Mouse (Mus musculus): Measurements from ENCODE around the gene Krt1. TPM values are rescaled to one million over a fixed set of nuclear protein-coding genes. Genes with fewer than 3 reads are reported as not detected.

Krt1 gene
- not detected for polyA plus RNA-seq (2014; fragmentation: Illumina TruSeq; extraction: RNeasy Lipid Tissue Mini Kit (QIAGEN cat#74804); ENCODE audit: low read depth, low replicate concordance)

GRCm38 (mm10) chr15:101850694-101851093 lies at the start of gene Krt1:
Gene Krt1, minus strand, starts transcription at chr15:101850794.

GRCm38 (mm10) chr15:101892820-101893219 lies 42.2 kb upstream of the Krt1 start, which contains the start of gene Krt76:
Gene Krt76, minus strand, starts transcription at chr15:101892920.

GRCm38 (mm10) chr15:101869431-101869830 lies 18.8 kb upstream of the Krt1 start, which contains the start of gene Krt77:
Gene Krt77, minus strand, starts transcription at chr15:101869705.

GRCm38 (mm10) chr15:101817875-101818274 lies 32.7 kb downstream of the Krt1 start, which contains the start of gene Krt2:
Gene Krt2, minus strand, starts transcription at chr15:101818169.

GRCm38 (mm10) chr15:101802296-101802835 lies 48.2 kb downstream of the Krt1 start, which contains the start of gene Krt73:
Gene Krt73, minus strand, starts transcription at chr15:101802346.

Other genes starting within 250 kb of the Krt1 start
- not detected for gene Gm5414, start 222.6 kb downstream of the Krt1 start, polyA plus RNA-seq (2014; fragmentation: Illumina TruSeq; extraction: RNeasy Lipid Tissue Mini Kit (QIAGEN cat#74804); ENCODE audit: low read depth, low replicate concordance)
- gene Gm5478, start 203.4 kb downstream of the Krt1 start, polyA plus RNA-seq (2014; fragmentation: Illumina TruSeq; extraction: RNeasy Lipid Tissue Mini Kit (QIAGEN cat#74804); ENCODE audit: low read depth, low replicate concordance), result not detected
- gene Krt6b, start 170.5 kb downstream of the Krt1 start, polyA plus RNA-seq (2014; fragmentation: Illumina TruSeq; extraction: RNeasy Lipid Tissue Mini Kit (QIAGEN cat#74804); ENCODE audit: low read depth, low replicate concordance), result not detected
- gene Krt6a, start 156.5 kb downstream of the Krt1 start, polyA plus RNA-seq (2014; fragmentation: Illumina TruSeq; extraction: RNeasy Lipid Tissue Mini Kit (QIAGEN cat#74804); ENCODE audit: low read depth, low replicate concordance), result not detected
- not detected for gene Krt5, start 137.9 kb downstream of the Krt1 start, polyA plus RNA-seq (2014; fragmentation: Illumina TruSeq; extraction: RNeasy Lipid Tissue Mini Kit (QIAGEN cat#74804); ENCODE audit: low read depth, low replicate concordance)
- gene Krt71, start 107.7 kb downstream of the Krt1 start, polyA plus RNA-seq (2014; fragmentation: Illumina TruSeq; extraction: RNeasy Lipid Tissue Mini Kit (QIAGEN cat#74804); ENCODE audit: low read depth, low replicate concordance), result not detected
- gene Krt72, start 64.3 kb downstream of the Krt1 start, polyA plus RNA-seq (2014; fragmentation: Illumina TruSeq; extraction: RNeasy Lipid Tissue Mini Kit (QIAGEN cat#74804); ENCODE audit: low read depth, low replicate concordance), result not detected
- gene Krt73, start 48.4 kb downstream of the Krt1 start, polyA plus RNA-seq (2014; fragmentation: Illumina TruSeq; extraction: RNeasy Lipid Tissue Mini Kit (QIAGEN cat#74804); ENCODE audit: low read depth, low replicate concordance), result not detected
- gene Krt2, start 32.6 kb downstream of the Krt1 start, polyA plus RNA-seq (2014; fragmentation: Illumina TruSeq; extraction: RNeasy Lipid Tissue Mini Kit (QIAGEN cat#74804); ENCODE audit: low read depth, low replicate concordance), result not detected
- not detected for gene Krt77, start 18.9 kb upstream of the Krt1 start, polyA plus RNA-seq (2014; fragmentation: Illumina TruSeq; extraction: RNeasy Lipid Tissue Mini Kit (QIAGEN cat#74804); ENCODE audit: low read depth, low replicate concordance)
- gene Krt76, start 42.1 kb upstream of the Krt1 start, polyA plus RNA-seq (2014; fragmentation: Illumina TruSeq; extraction: RNeasy Lipid Tissue Mini Kit (QIAGEN cat#74804); ENCODE audit: low read depth, low replicate concordance), result not detected
- not detected for gene Krt4, start 73.9 kb upstream of the Krt1 start, polyA plus RNA-seq (2014; fragmentation: Illumina TruSeq; extraction: RNeasy Lipid Tissue Mini Kit (QIAGEN cat#74804); ENCODE audit: low read depth, low replicate concordance)
- gene Krt79, start 89.5 kb upstream of the Krt1 start, polyA plus RNA-seq (2014; fragmentation: Illumina TruSeq; extraction: RNeasy Lipid Tissue Mini Kit (QIAGEN cat#74804); ENCODE audit: low read depth, low replicate concordance), result not detected
- not detected for gene Krt78, start 103.5 kb upstream of the Krt1 start, polyA plus RNA-seq (2014; fragmentation: Illumina TruSeq; extraction: RNeasy Lipid Tissue Mini Kit (QIAGEN cat#74804); ENCODE audit: low read depth, low replicate concordance)
- gene Krt8, start 153.7 kb upstream of the Krt1 start, polyA plus RNA-seq (2014; fragmentation: Illumina TruSeq; extraction: RNeasy Lipid Tissue Mini Kit (QIAGEN cat#74804); ENCODE audit: low read depth, low replicate concordance), result 4.4 TPM
- 1.5 TPM for gene Krt18, start 177.4 kb upstream of the Krt1 start, polyA plus RNA-seq (2014; fragmentation: Illumina TruSeq; extraction: RNeasy Lipid Tissue Mini Kit (QIAGEN cat#74804); ENCODE audit: low read depth, low replicate concordance)
- gene Eif4b, start 223.0 kb upstream of the Krt1 start, polyA plus RNA-seq (2014; fragmentation: Illumina TruSeq; extraction: RNeasy Lipid Tissue Mini Kit (QIAGEN cat#74804); ENCODE audit: low read depth, low replicate concordance), result 196 TPM
- 32.3 TPM for gene Tns2, start 249.6 kb upstream of the Krt1 start, polyA plus RNA-seq (2014; fragmentation: Illumina TruSeq; extraction: RNeasy Lipid Tissue Mini Kit (QIAGEN cat#74804); ENCODE audit: low read depth, low replicate concordance)

Measured in kidney, adult 10 weeks (tissue).